Mouse (Mus musculus): ENCODE measurements around the gene Gm9046. TPM values are rescaled to one million over a fixed set of nuclear protein-coding genes. Genes with fewer than 3 reads are reported as not detected.

The Gm9046 gene
- polyA plus RNA-seq, 1 experiment from 2014 or later = not detected

Other genes starting within 250 kb of the Gm9046 start
- gene Mdm1, start 201.4 kb downstream of the Gm9046 start, polyA plus RNA-seq (2015; fragmentation: Nextera tagmentation; extraction: Ambion mirVana) = 48.3 and 49.7 TPM in 2 replicates
- gene Il22, start 138.3 kb downstream of the Gm9046 start, polyA plus RNA-seq (2015; fragmentation: Nextera tagmentation; extraction: Ambion mirVana) = not detected in 2 replicates
- 0.18 and 0.19 TPM in 2 replicates for gene Gm32717, start 102.5 kb downstream of the Gm9046 start, polyA plus RNA-seq (2015; fragmentation: Nextera tagmentation; extraction: Ambion mirVana)
- 0.18 and 0.19 TPM in 2 replicates for gene Gm32802, start 84.6 kb downstream of the Gm9046 start, polyA plus RNA-seq (2015; fragmentation: Nextera tagmentation; extraction: Ambion mirVana)
- not detected in 2 replicates for gene Iltifb, start 48.2 kb downstream of the Gm9046 start, polyA plus RNA-seq (2015; fragmentation: Nextera tagmentation; extraction: Ambion mirVana)
- 0.08 TPM in 1 of 2 replicates, not detected in the other for gene Gm9040, start 16.3 kb downstream of the Gm9046 start, polyA plus RNA-seq (2015; fragmentation: Nextera tagmentation; extraction: Ambion mirVana)
- gene Gm9044, start 10.8 kb downstream of the Gm9046 start, polyA plus RNA-seq (2015; fragmentation: Nextera tagmentation; extraction: Ambion mirVana) = 0.08 TPM in 1 of 2 replicates, not detected in the other
- not detected in 2 replicates for gene Gm9045, start 5.4 kb downstream of the Gm9046 start, polyA plus RNA-seq (2015; fragmentation: Nextera tagmentation; extraction: Ambion mirVana)
- not detected in 2 replicates for gene Gm9048, start 5.4 kb upstream of the Gm9046 start, polyA plus RNA-seq (2015; fragmentation: Nextera tagmentation; extraction: Ambion mirVana)
- not detected in 2 replicates for gene Gm9049, start 10.8 kb upstream of the Gm9046 start, polyA plus RNA-seq (2015; fragmentation: Nextera tagmentation; extraction: Ambion mirVana)
- gene Ifng, start 97.8 kb upstream of the Gm9046 start, polyA plus RNA-seq (2015; fragmentation: Nextera tagmentation; extraction: Ambion mirVana) = not detected in 2 replicates